Mouse (Mus musculus) CH12F3 (cell line): Measurements from ENCODE around the gene 4930404N11Rik.

ENCODE experiments used
- in situ Hi-C: fragments of 300-500 bp; cut with MboI; formaldehyde crosslinking; loops from 2 replicates; pipeline ENCODE4 v1.14.3; 2020; ENCODE audit warnings: low sequenced_read_pairs

The 4930404N11Rik gene

GRCm38 (mm10) chr10:81356991-81357844 lies 8.4 kb downstream of the 4930404N11Rik start, which contains the start of gene Mfsd12:
Gene Mfsd12 (plus strand): TSS chr10:81357491.
- in situ Hi-C loops: no loop called here

- in situ Hi-C loops: no loop called here
Measured at GRCm38 (mm10) chr10:81356352-81356990, 9.1 kb downstream of the 4930404N11Rik start.

- in situ Hi-C loops: no loop called here
Measured at GRCm38 (mm10) chr10:81355533-81355932, 10.1 kb downstream of the 4930404N11Rik start.

- in situ Hi-C loops: no loop called here
Measured at GRCm38 (mm10) chr10:81354738-81355477, 10.7 kb downstream of the 4930404N11Rik start.

GRCm38 (mm10) chr10:81351678-81352291 lies 13.8 kb downstream of the 4930404N11Rik start:
- in situ Hi-C loops: no loop called here

GRCm38 (mm10) chr10:81350351-81351063 lies 15.1 kb downstream of the 4930404N11Rik start, which contains the start of gene Hmg20b:
Gene Hmg20b (minus strand): TSS chr10:81350480.
- in situ Hi-C loops: no loop called here

- in situ Hi-C loops: loop anchor here (10.0 kb wide), 1 partner anchor 155 kb away; no protein-coding TSS in a partner anchor
Measured at GRCm38 (mm10) chr10:81349961-81350350, 15.7 kb downstream of the 4930404N11Rik start.

GRCm38 (mm10) chr10:81349146-81349545 lies 16.5 kb downstream of the 4930404N11Rik start:
- in situ Hi-C loops: loop anchor here (10.0 kb wide), 1 partner anchor 154 kb away; no protein-coding TSS in a partner anchor

GRCm38 (mm10) chr10:81346453-81347067 lies 19.1 kb downstream of the 4930404N11Rik start:
- in situ Hi-C loops: loop anchor here (10.0 kb wide), 1 partner anchor 152 kb away; no protein-coding TSS in a partner anchor

GRCm38 (mm10) chr10:81345162-81345534 lies 20.5 kb downstream of the 4930404N11Rik start:
- in situ Hi-C loops: loop anchor here (10.0 kb wide), 1 partner anchor 150 kb away; no protein-coding TSS in a partner anchor

- in situ Hi-C loops: loop anchor here (5.0 to 10.0 kb wide), 2 partner anchors 57 to 150 kb away; no protein-coding TSS in a partner anchor
Measured at GRCm38 (mm10) chr10:81344421-81345161, 21.0 kb downstream of the 4930404N11Rik start.

- in situ Hi-C loops: loop anchor here (5.0 to 10.0 kb wide), 2 partner anchors 56 to 148 kb away; no protein-coding TSS in a partner anchor
Measured at GRCm38 (mm10) chr10:81342686-81343505, 22.7 kb downstream of the 4930404N11Rik start, which contains the start of gene Gipc3. Gene Gipc3 (minus strand): TSS chr10:81343266.

- in situ Hi-C loops: loop anchor here (5.0 to 10.0 kb wide), 2 partner anchors 54 to 147 kb away; no protein-coding TSS in a partner anchor
Measured at GRCm38 (mm10) chr10:81341333-81341949, 24.2 kb downstream of the 4930404N11Rik start.

- in situ Hi-C loops: loop anchor here (5.0 to 10.0 kb wide), 2 partner anchors 53 to 146 kb away; no protein-coding TSS in a partner anchor
Measured at GRCm38 (mm10) chr10:81340551-81341332, 24.9 kb downstream of the 4930404N11Rik start.

- in situ Hi-C loops: no loop called here
Measured at GRCm38 (mm10) chr10:81336558-81336957, 29.1 kb downstream of the 4930404N11Rik start.
